Mouse (Mus musculus) CD4-positive, CD25-positive, alpha-beta regulatory T cell, adult 9 weeks (primary cell): ENCODE data around the gene Lce1a2. TPM values are rescaled to one million over a fixed set of nuclear protein-coding genes. Genes with fewer than 3 reads are reported as not detected.

ENCODE experiments used
- polyA plus RNA-seq: library from polyadenylated mRNA; unstranded; fragments of 100-300 nt; shearing (Covaris generic); gene quantifications from one replicate; pipeline ENCODE4 v1.2.1, GENCODE M21; 2017

The Lce1a2 gene
- not detected for polyA plus RNA-seq

GRCm38 (mm10) chr3:92670215-92670614 is at the start of gene Lce1a2:
Gene Lce1a2 (minus strand): TSS chr3:92670315.

DNA sequence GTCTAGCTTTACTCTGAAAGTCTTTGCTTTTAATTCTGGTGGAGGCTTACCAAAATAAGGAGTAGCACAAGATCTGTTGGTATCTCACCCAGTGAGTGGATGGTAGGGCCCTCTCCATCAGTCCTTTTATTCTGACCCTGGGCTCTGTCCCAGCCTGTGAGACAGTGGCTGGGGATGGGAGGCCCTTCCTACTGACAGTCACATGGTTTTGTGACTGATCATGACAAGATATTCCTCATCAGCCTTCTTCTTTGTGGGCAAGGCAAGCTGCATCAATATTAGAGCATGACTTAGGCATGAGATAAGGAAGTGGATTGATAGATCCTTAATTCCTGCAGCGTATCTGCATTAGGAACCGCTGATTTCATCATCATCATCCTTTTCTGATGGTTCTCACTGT is 38.9 kb upstream of the Lce1a2 start, which contains the start of gene Lce1e:
TSS of gene Lce1e (minus strand) at position 101 of the 400 bp plus-strand sequence.

DNA sequence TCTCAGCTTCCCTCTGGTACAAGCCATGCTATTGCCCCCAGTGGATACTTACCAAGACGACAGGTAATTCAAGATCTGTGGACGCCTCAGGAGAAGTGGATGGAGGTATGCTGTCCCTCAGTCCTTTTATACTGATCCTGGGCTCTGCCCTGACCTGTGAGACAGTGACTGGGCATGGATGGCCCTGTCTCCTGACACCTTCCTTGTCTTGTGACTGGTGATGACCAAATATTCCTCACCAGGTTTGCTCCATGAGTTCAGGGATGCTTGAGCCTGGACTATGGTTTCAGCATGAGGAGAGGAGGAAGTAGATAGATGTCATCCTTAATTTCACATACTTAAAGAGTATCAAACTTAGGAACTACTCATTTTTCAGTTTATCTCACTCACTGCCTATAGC is 17.0 kb upstream of the Lce1a2 start, which contains the start of gene Lce1d:
TSS of gene Lce1d (minus strand) at position 101 of the 400 bp plus-strand sequence.

DNA sequence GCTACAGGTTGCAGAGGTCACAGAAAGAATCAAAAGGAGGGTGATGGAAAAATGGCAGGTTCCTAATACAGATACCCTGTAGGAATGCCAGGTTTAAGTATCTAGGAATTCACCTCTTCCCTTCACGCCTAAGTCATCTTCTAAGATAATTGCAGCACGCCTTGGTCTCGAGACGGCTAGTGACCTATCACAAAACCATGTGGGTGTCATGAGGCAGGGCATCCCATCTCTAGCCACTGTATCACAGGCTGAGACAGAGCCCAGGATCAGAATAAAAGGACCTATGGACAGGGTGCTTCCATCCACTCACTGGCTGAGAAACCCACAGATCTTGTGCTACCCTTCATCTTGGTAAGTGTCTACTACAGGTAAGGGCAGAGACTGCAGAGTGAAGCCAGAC is 8.8 kb upstream of the Lce1a2 start, which contains the start of gene Lce1c:
TSS of gene Lce1c (plus strand) at position 301 of the 400 bp plus-strand sequence.

DNA sequence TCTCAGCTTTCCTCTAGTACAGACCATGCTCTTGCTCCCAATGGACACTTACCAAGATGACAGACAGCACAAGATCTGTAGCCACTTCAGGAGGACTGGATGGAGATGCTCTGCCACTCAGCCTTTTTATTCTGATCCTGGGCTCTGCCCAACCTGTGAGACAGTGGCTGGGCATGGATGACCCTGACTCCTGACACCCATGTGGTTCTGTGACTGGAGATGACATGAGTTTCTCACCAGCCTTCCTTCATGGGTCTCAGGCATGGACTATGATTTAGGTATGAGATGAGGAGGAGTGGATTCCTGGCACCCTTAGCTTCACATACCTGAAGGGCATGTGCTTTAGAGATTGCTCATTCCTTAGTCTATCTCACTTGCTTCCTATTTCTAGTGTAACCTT is 13.3 kb downstream of the Lce1a2 start, which contains the start of gene Lce1b:
TSS of gene Lce1b (minus strand) at position 101 of the 400 bp plus-strand sequence.

DNA sequence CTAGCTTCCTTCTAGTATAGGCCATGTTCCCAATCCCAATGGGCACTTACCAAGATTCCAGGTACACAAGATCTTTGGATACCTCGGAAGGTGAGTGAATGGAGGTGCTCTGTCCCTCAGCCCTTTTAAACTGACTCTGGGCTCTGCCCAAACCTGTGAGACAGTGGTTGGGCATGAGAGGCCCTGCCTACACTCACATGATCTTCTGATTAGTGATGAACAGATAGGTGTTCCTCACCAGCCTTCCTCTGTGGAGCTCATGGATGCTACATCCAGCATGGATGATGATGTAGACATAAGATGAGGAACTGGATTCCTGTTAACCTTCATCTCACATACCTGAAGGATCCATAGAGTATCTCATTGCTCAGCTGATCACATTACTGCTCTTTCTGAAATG is 21.9 kb downstream of the Lce1a2 start, which contains the start of gene Lce1a1:
TSS of gene Lce1a1 (minus strand) at position 101 of the 400 bp plus-strand sequence.

DNA sequence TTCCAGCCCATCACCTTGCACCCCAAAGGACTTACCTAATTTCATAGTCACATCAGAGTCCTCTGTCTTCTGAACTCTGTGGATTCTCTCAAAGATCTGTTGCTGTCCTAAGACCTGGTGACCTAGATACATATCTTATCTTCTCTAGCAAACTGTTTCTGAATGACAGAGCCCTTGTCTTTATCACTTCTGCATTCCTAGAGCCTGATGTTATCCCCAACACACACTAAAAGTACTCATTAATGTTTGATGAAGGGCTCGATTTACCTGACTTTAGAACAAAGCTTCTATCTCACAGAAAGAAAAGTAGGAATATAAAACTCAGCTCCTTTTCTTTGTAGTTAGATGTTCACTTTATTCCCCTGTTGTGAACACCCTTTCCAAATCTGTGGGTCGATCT is 48.6 kb downstream of the Lce1a2 start, which contains the start of gene Lce6a:
TSS of gene Lce6a (minus strand) at position 101 of the 400 bp plus-strand sequence.

Other genes with a start within 250 kb of the Lce1a2 start
- 25.1 TPM for gene Gm9774, start 240.9 kb downstream of the Lce1a2 start, polyA plus RNA-seq
- gene Sprr2k, start 237.7 kb downstream of the Lce1a2 start, polyA plus RNA-seq, result not detected
- not detected for gene Sprr1b, start 231.5 kb downstream of the Lce1a2 start, polyA plus RNA-seq
- not detected for gene Sprr3, start 211.6 kb downstream of the Lce1a2 start, polyA plus RNA-seq
- not detected for gene Sprr1a, start 184.4 kb downstream of the Lce1a2 start, polyA plus RNA-seq
- gene Sprr4, start 169.8 kb downstream of the Lce1a2 start, polyA plus RNA-seq, result not detected
- not detected for gene 2310046K23Rik, start 135.8 kb downstream of the Lce1a2 start, polyA plus RNA-seq
- gene Ivl, start 96.6 kb downstream of the Lce1a2 start, polyA plus RNA-seq, result not detected
- not detected for gene Smcp, start 81.3 kb downstream of the Lce1a2 start, polyA plus RNA-seq
- gene 2210017I01Rik, start 62.8 kb downstream of the Lce1a2 start, polyA plus RNA-seq, result not detected
- gene Lce6a, start 48.7 kb downstream of the Lce1a2 start, polyA plus RNA-seq, result not detected
- not detected for gene Lce1a1, start 22.0 kb downstream of the Lce1a2 start, polyA plus RNA-seq
- not detected for gene Lce1b, start 13.4 kb downstream of the Lce1a2 start, polyA plus RNA-seq
- not detected for gene Lce1c, start 8.9 kb upstream of the Lce1a2 start, polyA plus RNA-seq
- gene Lce1d, start 16.9 kb upstream of the Lce1a2 start, polyA plus RNA-seq, result not detected
- not detected for gene Lce1e, start 38.8 kb upstream of the Lce1a2 start, polyA plus RNA-seq
- gene Lce1f, start 50.0 kb upstream of the Lce1a2 start, polyA plus RNA-seq, result not detected
- not detected for gene Gm38119, start 68.8 kb upstream of the Lce1a2 start, polyA plus RNA-seq
- not detected for gene Lce1g, start 82.0 kb upstream of the Lce1a2 start, polyA plus RNA-seq
- gene Lce1h, start 94.8 kb upstream of the Lce1a2 start, polyA plus RNA-seq, result not detected
- not detected for gene Lce1i, start 108.6 kb upstream of the Lce1a2 start, polyA plus RNA-seq
- not detected for gene Lce1j, start 120.2 kb upstream of the Lce1a2 start, polyA plus RNA-seq
- gene Lce1k, start 137.6 kb upstream of the Lce1a2 start, polyA plus RNA-seq, result not detected
- gene Kprp, start 156.9 kb upstream of the Lce1a2 start, polyA plus RNA-seq, result not detected
- not detected for gene Lce1l, start 181.0 kb upstream of the Lce1a2 start, polyA plus RNA-seq
- not detected for gene 2310050C09Rik, start 199.9 kb upstream of the Lce1a2 start, polyA plus RNA-seq